Mouse (Mus musculus) limb, embryonic 14.5 days (tissue): ENCODE results near the gene Ccnl1. TPM values are rescaled to one million over a fixed set of nuclear protein-coding genes. Genes with fewer than 3 reads are reported as not detected.

Experiments
- ATAC-seq: fragments of 200-750 bp; cut with Nextera tagmentation; 2 replicates; pipeline ENCODE4 v1.8.0; 2017; ENCODE audit warnings: low read depth, moderate number of reproducible peaks, moderate TSS enrichment; ENCODE audit not compliant: low FRiP score
- DNase-seq: peaks from one replicate; pipeline ENCODE4 v3.0.0-alpha.2; 2015; ENCODE audit warnings: low spot score
- H3K27ac ChIP-seq: fragments of 300-500 bp; sonication (generic); replicated peaks from 2 replicates; pipeline ENCODE4 v1.5.1; 2014; ENCODE audit warnings: low read depth, mild to moderate bottlenecking, low read length, moderate library complexity, mixed read lengths
- H3K27me3 ChIP-seq: fragments of 300-500 bp; sonication (generic); 2 replicates; pipeline ENCODE4 v1.6.1; 2014; ENCODE audit warnings: low read length, mixed read lengths; ENCODE audit not compliant: control insufficient read depth, insufficient read depth
- H3K36me3 ChIP-seq: fragments of 300-500 bp; sonication (generic); 2 replicates; pipeline ENCODE4 v1.6.1; 2014; ENCODE audit warnings: mild to moderate bottlenecking, low read length, moderate library complexity, mixed read lengths; ENCODE audit not compliant: control insufficient read depth, insufficient read depth
- H3K4me1 ChIP-seq: fragments of 300-500 bp; sonication (generic); 2 replicates; pipeline ENCODE4 v1.6.1; 2014; ENCODE audit warnings: antibody characterized with exemption, low read length, mixed read lengths; ENCODE audit not compliant: control insufficient read depth, insufficient read depth
- H3K4me2 ChIP-seq: fragments of 300-500 bp; sonication (generic); replicated peaks from 2 replicates; pipeline ENCODE4 v1.6.1; 2014; ENCODE audit warnings: low read depth, mild to moderate bottlenecking, low read length, moderate library complexity; ENCODE audit not compliant: severe bottlenecking
- H3K4me3 ChIP-seq: fragments of 300-500 bp; sonication (generic); replicated peaks from 2 replicates; pipeline ENCODE4 v1.5.1; 2014; ENCODE audit warnings: low read length
- H3K9ac ChIP-seq: fragments of 300-500 bp; sonication (generic); 2 replicates; pipeline ENCODE4 v1.6.1; 2014; ENCODE audit warnings: mild to moderate bottlenecking, low read depth, low read length, moderate library complexity; ENCODE audit not compliant: severe bottlenecking
- H3K9me3 ChIP-seq: fragments of 300-500 bp; sonication (generic); 2 replicates; pipeline ENCODE4 v1.6.1; 2016; ENCODE audit warnings: low read length; ENCODE audit not compliant: control insufficient read depth
- POLR2A ChIP-seq: fragments of 200-500 bp; IDR thresholded peaks from 2 replicates; pipeline ENCODE4 v1.8.0; 2012; ENCODE audit warnings: inconsistent platforms, mild to moderate bottlenecking, moderate library complexity, borderline replicate concordance; ENCODE audit not compliant: insufficient read depth, insufficient read length; ENCODE audit errors: extremely low read depth
- WGBS: fragments of 180-500 bp; shearing (Covaris S2); extraction: QIAGEN DNeasy Blood & Tissue Kit; methylation state at CpG from one replicate; pipeline ENCODE4 v1.1.7; 2014; 5-methylcytosine and 5-hydroxymethylcytosine counted together
- polyA plus RNA-seq, 2 experiments: library from polyadenylated mRNA; depleted of rRNA in 1 of 2; stranded (reverse) in 1 of 2; unstranded in 1 of 2; fragments of >200 nt; fragmentation: Nextera tagmentation in 1 of 2; extraction: Ambion mirVana in 1 of 2; gene quantifications; 2 replicates each; pipeline versions ENCODE4 v1.2.1 to v1.2.3; 2012 to 2014

Ccnl1 gene
- polyA plus RNA-seq, 2 experiments, result 127 to 137 TPM

DNA sequence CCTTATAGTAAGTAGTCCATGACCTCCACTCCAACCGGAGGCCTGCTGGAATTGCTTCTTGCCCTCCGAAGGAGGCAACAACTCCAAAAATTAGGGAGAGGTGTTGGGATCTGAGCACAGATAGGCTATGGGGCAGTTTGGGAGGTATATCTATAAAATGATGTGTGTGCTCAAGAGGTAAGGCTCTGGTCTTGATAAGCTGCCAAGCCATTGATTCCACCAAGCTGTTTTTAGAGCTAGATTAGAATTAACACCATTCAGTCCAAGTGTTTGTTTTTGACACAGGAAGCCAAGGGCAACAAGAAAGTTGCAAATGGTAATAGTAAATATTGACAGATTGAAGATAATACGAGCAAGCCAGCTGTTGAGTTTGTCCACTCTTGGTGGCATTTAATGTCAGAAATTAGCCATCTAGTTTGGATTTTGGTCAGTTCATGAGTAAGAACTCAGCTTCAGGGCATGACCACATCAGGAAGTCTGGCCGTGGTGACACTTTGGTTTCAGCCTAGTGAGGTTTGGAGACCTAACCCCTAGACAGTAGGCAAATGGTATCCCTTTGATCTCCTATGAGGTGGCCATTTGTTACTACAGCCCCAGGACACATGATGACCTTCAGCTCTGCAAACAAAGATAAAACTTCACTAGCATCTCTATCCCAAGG is 4.4 kb upstream of the Ccnl1 start:
- no peaks in the 10 kb centered on the region for H3K9me3 ChIP-seq
- H3K4me2 ChIP-seq, result no peak overlapping the region
- no peaks in the 10 kb centered on the region for H3K36me3 ChIP-seq
- no peak for TF ChIP-seq POLR2A
- 64% methylated on average over 4 of the region's 4 CpGs for WGBS
- no peak overlapping the region for H3K27ac ChIP-seq
- no peak for DNase-seq
- ATAC-seq, result no peak
- H3K9ac ChIP-seq, result no peak overlapping the region
- H3K4me3 ChIP-seq, result no peak overlapping the region
- peaks cover 8% of the 10 kb centered on the region; the same call in 1 of the 2 replicates for H3K4me1 ChIP-seq
- no peaks in the 10 kb centered on the region for H3K27me3 ChIP-seq

DNA sequence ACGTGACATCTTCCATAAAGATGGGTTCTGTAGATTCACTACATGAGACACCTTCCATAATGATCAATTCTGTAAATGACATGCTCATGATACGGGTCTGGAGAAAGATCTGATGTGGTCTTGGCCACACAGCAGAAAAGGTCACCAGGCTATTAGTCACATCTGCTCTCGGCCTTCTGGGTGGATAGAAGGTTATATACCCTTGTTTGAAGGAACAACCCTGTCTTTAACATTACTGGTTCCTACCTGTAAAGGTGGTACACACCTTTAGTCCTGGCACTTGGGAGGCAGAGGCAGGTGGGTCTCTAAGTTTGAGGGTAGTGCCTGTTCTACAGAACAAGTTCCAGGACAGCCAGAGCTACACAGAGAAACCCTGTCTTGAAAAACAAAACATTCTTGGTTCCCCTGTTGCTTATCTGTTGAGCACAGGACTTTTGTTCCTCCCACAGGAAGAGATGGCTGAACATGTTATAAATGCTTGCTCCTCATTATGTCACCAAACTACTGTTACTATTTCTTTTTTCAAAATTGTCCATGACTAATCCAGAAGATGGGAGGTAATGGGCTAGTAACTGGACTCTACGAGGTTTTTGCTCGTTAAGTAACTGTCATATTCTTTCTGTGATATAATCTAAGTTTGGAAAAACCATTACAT is 2.4 kb upstream of the Ccnl1 start:
- H3K4me3 ChIP-seq, result no peak overlapping the region
- no peak overlapping the region for H3K27ac ChIP-seq
- H3K4me2 ChIP-seq, result no peak overlapping the region
- no peak overlapping the region for H3K9ac ChIP-seq
- ATAC-seq (no peak), DNase-seq (no peak)
- H3K4me1 ChIP-seq, result peaks cover 20% of the 10 kb centered on the region
- WGBS, result 92% methylated on average over 5 of the region's 5 CpGs
- no peaks in the 10 kb centered on the region for H3K27me3 ChIP-seq
- H3K36me3 ChIP-seq, result peaks cover 13% of the 10 kb centered on the region
- TF ChIP-seq POLR2A, result no peak
- H3K9me3 ChIP-seq, result no peaks in the 10 kb centered on the region

- WGBS, result 63% methylated on average over 3 of the region's 3 CpGs
- Histone ChIP-seq H3K27me3 (no peaks in the 10 kb centered on the region), H3K4me2 (peak overlapping the region; percentile 59; the same call in 1 of the 2 replicates), H3K36me3 (peaks cover 20% of the 10 kb centered on the region), H3K9me3 (no peaks in the 10 kb centered on the region), H3K9ac (no peak overlapping the region), H3K4me1 (peaks cover 27% of the 10 kb centered on the region), H3K27ac (no peak overlapping the region), H3K4me3 (no peak overlapping the region)
- no peak for TF ChIP-seq POLR2A
- DNase-seq (no peak), ATAC-seq (no peak)
These were observed 1.5 kb upstream of the Ccnl1 start for GRCm38 (mm10) chr3:65959416-65960001.

DNA sequence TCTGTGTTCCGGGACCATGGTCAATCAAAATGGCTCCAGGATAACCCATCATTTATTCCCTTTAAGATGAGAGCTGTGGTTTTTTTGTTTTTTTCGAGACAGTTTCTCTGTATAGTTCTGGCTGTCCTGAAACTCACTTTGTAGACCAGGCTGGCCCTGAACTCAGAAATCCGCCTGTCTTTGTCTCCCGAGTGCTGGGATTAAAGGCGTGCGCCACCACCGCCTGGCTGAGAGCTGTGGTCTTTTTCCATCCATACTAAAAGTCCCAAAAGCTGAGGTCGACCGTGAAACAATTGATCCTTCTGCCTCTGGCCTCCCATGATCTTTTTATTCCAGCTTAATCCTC is 764 bp upstream of the Ccnl1 start:
- peaks cover 25% of the 10 kb centered on the region for H3K36me3 ChIP-seq
- H3K4me1 ChIP-seq, result peaks cover 31% of the 10 kb centered on the region
- no peaks in the 10 kb centered on the region for H3K27me3 ChIP-seq
- no peak for TF ChIP-seq POLR2A
- 10% methylated on average over 9 of the region's 9 CpGs for WGBS
- peak overlapping the region; percentile 99 for H3K9ac ChIP-seq
- H3K4me3 ChIP-seq, result peak overlapping the region; percentile 99
- no peak for ATAC-seq
- no peak for DNase-seq
- peak overlapping the region; percentile 100 for H3K27ac ChIP-seq
- H3K4me2 ChIP-seq, result peak overlapping the region; percentile 59
- H3K9me3 ChIP-seq, result no peaks in the 10 kb centered on the region

DNA sequence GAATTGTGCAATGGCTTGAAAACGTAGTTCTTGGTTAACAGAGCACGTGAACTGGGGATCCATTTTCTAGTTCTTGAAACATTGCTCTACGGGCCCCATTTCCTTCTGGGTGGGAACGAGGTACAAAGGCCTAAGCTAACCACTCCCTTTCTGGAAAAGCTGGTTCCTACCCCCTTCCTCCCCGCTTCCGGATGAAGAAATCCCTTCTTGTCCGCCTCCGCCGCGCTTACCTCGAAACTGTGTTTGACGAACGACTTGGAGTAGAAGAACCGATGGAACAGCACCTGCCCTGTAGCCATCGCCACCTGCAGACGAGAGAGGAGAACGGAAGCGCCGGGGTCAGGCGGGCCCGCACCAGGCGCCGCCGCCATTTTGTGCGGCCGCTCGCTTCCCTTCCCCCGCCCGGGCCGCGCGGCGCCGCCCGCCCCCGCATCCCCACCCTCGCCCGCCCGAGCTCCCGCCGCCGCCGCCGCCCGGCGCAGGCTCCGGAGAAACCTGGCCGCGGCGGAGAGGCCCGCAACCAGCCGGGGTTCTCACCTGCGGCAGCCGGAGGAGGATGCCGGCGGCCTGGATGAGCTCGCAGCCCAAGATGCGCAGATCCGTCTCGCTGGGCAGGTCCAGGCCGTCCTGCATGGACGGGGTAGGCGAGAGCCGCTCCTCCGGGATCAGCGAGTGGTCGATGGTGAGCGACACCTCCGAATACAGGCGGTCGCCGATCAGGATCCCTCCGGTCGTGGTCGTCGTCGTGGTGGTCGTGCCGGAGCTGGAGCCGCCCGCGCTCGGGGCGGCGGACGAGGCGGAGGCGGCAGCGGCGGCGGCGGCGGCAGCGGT is 563 bp downstream of the Ccnl1 start:
- ATAC-seq (peak; percentile 66), DNase-seq (peak; percentile 65)
- H3K4me1 ChIP-seq, result peaks cover 38% of the 10 kb centered on the region
- H3K27ac ChIP-seq, result peak overlapping the region; percentile 100
- H3K36me3 ChIP-seq, result peaks cover 39% of the 10 kb centered on the region
- no peak for TF ChIP-seq POLR2A
- no peaks in the 10 kb centered on the region for H3K27me3 ChIP-seq
- under 1% methylated on average over 62 of the region's 94 CpGs for WGBS
- no peaks in the 10 kb centered on the region for H3K9me3 ChIP-seq
- H3K9ac ChIP-seq, result peak overlapping the region; percentile 99
- H3K4me2 ChIP-seq, result peak overlapping the region; percentile 59
- H3K4me3 ChIP-seq, result peak overlapping the region; percentile 99
